Mouse (Mus musculus) gastrocnemius, adult 18-20 months (tissue): Measurements from ENCODE around the gene Slc12a5. TPM values are rescaled to one million over a fixed set of nuclear protein-coding genes. Genes with fewer than 3 reads are reported as not detected.

Source experiments
- DNase-seq: peaks from one replicate; pipeline ENCODE4 v3.0.0; 2021; ENCODE audit warnings: low spot score
- total RNA-seq, 2 experiments: library from RNA; stranded (reverse); gene quantifications; 2 replicates each; pipeline ENCODE4 v1.2.3; 2021

The Slc12a5 gene
- total RNA-seq, 2 experiments from 2014 or later, result 0.40 to 0.55 TPM

DNA sequence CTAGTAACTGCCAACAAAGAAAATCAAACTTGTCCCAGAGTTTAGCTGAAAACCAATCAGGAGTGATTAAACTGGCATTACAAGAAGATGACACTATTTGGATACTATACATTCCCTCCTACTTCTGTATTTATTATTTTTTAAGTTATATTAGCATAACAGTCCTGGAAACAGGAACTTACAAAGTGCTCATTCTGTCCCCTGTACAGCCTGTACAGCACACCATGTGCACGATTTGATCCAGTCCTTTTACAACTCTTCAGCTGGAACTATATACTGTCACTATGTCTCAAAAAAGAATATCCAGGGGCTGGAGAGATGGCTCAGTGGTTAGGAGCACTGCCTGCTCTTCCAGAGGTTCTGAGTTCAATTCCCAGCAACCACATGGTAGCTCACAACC, 66.6 kb downstream of the Slc12a5 start:
- DNase-seq, result no peak

DNA sequence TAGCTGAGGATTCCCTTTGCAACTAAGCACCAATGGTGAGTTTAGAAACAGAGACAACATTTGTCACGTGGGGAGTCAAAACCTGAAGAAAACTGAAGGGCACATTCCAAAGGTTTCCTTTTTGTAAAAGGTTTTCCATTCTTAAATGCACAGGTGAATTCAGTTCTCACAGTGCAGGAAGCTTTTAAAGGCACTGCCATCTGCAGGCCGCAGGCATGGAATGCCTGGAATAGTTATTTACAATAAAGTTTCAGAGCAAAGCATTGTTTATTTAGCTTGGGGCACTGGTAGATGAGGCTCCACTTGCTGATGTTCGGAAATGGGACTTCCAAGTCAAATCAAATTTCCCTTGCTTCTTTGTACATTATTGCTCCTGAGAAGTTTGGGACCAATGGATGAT, 71.9 kb downstream of the Slc12a5 start:
- no peak for DNase-seq

DNA sequence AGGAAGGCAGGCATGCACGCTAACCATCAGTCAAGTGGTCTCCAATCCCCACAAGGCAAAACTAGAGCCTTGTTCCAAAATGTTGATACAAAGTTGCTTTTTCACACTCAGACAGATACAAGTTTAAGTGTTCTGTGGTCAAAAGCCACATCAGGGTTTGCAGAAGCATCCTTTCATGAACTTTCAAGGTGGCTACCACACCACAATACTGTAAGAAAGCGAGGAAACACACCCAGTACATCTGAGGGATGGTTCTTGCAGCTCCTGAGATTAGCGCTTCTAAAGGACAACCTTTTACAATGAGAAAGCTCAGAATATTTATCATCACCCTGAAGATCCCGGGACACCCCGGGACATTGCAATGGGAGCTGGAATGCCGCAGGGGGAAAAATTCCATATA, 72.7 kb downstream of the Slc12a5 start:
- DNase-seq, result no peak

DNA sequence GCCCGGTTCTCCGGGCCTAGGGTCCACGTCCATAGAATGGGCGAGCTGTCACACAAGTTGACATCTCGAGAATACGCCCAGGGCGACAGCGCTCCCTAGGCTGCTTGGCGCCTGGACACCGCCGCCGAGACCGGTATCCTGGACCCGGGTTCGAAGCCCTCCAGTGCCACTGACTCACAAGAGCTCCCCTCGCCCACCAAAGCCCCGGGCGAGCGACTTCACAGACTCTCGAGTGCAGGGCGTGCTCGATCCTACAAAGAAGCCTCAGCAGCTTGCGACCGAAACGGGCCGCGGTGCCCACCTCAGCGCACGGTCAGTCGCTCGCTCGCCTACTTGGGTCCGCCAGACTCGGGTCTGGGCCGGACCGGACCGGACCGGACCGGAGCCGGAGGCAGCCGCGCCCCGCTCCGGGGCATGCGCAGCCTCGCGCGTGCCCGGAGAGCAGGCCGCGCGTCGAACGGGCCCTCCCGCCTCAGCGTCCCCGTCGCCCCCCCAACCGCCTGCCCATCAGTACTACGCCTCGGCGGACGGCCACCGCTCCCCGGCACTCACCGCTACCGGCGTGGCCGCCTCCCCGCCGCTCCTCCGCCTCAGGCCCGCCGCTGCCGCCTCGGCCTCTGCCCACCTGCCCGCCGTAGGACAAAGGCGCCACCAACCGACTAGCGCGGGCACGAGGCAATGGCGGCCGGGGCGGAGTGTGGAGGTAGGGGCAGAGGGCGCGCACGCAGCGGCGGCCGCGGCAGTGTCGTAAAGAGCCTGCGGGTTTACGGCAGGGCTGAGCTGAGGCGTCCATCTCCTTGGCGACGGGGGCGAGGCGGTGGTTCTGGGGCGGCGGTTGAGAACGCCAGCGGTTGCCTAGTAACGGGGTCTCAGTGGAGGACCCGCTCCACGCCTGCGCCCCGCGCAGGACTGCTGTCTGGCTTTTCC, 73.8 kb downstream of the Slc12a5 start, which contains the start of gene Ncoa5:
Gene Ncoa5 (minus strand): TSS at position 737 of the 927 bp plus-strand sequence.
- DNase-seq, result peak; percentile 98

DNA sequence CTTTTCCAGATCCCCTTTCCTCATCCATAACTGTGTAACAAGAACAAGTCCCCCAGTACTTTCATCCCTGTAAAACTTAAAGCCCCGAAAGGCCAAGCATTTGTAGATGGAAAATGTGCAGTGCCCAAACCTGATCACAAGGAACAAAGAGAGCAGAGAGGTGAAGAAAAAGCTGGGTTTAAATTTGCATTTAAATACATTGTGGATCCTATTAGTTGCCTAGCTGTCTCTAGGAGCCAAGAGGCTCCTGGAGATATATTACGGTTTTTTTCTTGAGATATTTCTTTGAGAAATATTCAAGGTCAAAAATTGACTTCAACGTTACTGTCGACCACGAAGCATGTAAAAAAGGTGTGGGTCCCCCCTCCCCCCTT, 74.4 kb downstream of the Slc12a5 start:
- no peak for DNase-seq

DNA sequence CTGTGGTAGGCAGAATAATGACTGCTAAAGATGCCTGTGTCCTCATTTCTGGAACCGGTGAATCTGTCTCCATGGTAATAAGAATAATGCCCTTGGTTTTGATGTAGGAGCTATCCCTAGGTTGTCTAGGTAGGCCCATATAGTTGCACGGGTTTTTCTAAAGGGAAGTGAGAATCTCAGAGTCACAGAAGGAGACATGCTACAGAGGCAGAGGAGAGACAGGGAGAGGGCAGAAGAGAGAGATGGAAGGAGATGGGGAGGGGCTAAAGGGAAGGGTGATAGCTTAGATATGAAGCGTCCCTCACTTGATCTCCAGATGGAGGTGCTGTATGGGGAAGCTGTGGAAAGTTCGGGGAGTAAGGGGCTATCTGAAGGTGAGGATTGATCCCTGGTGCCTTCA, 76.8 kb downstream of the Slc12a5 start:
- no peak for DNase-seq

DNA sequence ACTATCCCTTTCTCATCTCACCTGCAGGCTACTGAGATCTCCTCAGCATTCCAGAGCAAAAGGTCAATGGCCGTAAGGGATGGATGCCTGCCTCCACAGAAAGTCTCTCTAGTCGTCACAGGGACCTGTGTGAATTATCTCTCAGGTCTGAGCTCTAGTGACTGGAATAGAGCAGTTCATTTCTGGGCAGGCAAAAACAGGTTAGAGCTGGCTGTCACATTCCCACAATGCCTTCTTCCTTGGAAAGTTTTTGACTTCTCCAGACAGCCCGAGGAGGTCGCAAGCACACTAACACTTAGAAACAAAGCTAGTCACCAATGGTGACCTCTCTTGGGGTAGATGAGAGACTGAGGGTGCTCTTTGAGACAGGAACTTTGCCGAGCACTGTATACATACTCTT, 81.5 kb downstream of the Slc12a5 start:
- DNase-seq, result no peak

DNA sequence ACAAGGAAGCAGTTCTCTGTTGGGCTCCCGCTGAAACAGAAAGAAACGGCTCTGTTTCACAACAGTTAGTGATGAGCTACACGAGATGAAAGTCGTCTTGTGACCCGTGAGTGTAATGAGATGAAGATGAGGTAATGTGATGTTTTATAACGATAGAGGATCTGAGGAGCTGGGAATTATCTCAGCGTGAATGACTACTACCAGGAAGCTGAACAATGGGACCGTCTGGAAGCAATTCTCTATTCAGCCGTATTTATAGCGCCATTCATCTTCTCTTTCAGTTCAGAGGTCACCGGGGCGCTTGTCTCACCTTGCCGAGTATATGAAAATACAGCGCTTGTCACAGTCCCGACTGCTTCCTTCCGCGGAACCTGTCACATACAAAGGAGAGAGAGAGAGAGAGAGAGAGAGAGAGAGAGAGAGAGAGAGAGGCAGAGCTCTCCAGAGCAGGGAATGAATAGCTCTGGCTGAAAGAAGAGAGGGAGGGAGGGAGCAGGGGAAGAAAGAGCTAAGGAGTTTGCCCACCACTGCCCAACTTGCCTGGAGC, 82.6 kb downstream of the Slc12a5 start:
- DNase-seq, result no peak

DNA sequence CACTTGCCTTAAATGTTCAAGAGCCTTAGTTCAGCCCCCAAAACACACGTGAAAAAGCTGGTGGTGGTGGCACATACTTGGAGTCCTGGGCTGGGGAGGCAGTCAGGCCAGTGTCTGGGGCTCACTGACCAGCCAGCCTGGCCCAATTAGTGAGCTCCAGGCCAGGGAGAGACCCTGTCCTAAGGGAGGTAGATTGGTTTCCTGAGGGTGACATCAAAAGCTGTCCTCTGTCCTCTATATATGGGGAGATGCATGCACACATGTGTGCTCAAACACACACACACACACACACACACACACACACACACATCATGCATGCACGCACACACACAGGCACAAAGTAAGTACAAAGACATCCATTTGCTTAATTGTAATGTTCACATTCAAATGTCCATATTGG, 83.1 kb downstream of the Slc12a5 start:
- no peak for DNase-seq

DNA sequence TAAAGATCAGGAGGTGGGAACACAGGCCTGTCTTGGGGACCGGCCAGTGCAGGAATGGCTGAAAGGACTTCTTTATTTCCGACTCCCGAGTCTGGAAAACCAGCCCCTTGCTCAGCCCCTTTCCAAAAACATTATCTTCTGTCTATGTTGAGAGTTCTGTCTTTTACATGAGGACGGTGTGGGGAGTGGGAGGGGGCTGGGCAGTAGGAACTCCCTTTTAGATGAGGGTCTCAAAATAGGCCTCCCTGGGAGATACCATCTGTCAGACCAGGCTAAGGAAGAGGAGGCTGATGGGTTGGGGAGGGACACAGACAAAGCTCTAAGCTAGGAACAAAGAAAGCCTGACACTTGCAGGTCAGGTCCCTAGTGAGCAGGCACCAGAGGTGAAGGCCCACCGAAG, 88.4 kb downstream of the Slc12a5 start:
- no peak for DNase-seq

Other genes with a start within 250 kb of the Slc12a5 start
- gene Spint5, start 245.5 kb upstream of the Slc12a5 start, total RNA-seq, result not detected
- not detected for gene Wfdc3, start 214.9 kb upstream of the Slc12a5 start, total RNA-seq
- gene Dnttip1, start 214.8 kb upstream of the Slc12a5 start, total RNA-seq, result 10 to 100 TPM; 15.7 to 20.7 TPM
- under 1 TPM; 0.41 to 0.50 TPM for gene Ube2c, start 190.9 kb upstream of the Slc12a5 start, total RNA-seq
- gene Tnnc2, start 180.8 kb upstream of the Slc12a5 start, total RNA-seq, result over 10,000 TPM; 18,106 to 19,583 TPM
- 10 to 100 TPM; 20.0 to 24.3 TPM for gene Snx21, start 175.0 kb upstream of the Slc12a5 start, total RNA-seq
- 1 to 10 TPM; 8.0 to 8.2 TPM for gene Acot8, start 155.9 kb upstream of the Slc12a5 start, total RNA-seq
- 1 to 10 TPM; 1.5 TPM for gene Zswim3, start 155.7 kb upstream of the Slc12a5 start, total RNA-seq
- gene Zswim1, start 138.1 kb upstream of the Slc12a5 start, total RNA-seq, result 1 to 10 TPM; 5.6 to 5.8 TPM
- gene Spata25, start 132.3 kb upstream of the Slc12a5 start, total RNA-seq, result not detected
- gene Ctsa, start 127.9 kb upstream of the Slc12a5 start, total RNA-seq, result 10 to 100 TPM; 51.3 to 55.9 TPM
- gene Neurl2, start 127.3 kb upstream of the Slc12a5 start, total RNA-seq, result 10 to 100 TPM; 37.2 to 41.0 TPM
- 10 to 100 TPM; 12.5 to 21.8 TPM for gene Pltp, start 103.1 kb upstream of the Slc12a5 start, total RNA-seq
- gene Pcif1, start 81.5 kb upstream of the Slc12a5 start, total RNA-seq, result 10 to 100 TPM; 26.3 to 28.6 TPM
- gene Zfp335, start 49.0 kb upstream of the Slc12a5 start, total RNA-seq, result 1 to 10 TPM; 7.4 to 8.4 TPM
- gene Mmp9, start 20.0 kb upstream of the Slc12a5 start, total RNA-seq, result under 1 TPM; 0.43 to 0.85 TPM
- gene Ncoa5, start 74.1 kb downstream of the Slc12a5 start, total RNA-seq, result 10 to 100 TPM; 11.1 to 11.7 TPM
- gene Cd40, start 94.8 kb downstream of the Slc12a5 start, total RNA-seq, result under 1 TPM; 0.28 to 0.41 TPM
- not detected for gene 1700025C18Rik, start 129.9 kb downstream of the Slc12a5 start, total RNA-seq